Mouse (Mus musculus) heart, adult 2 months (tissue): ENCODE measurements around the gene Smarca4.

Experiments used
- CTCF ChIP-seq: fragments of 200-600 bp; IDR thresholded peaks from 2 replicates; pipeline ENCODE4 v1.8.1; 2022; ENCODE audit warnings: antibody characterized with exemption, mild to moderate bottlenecking, moderate library complexity
- POLR2A ChIP-seq: fragments of 200-500 bp; IDR thresholded peaks from 2 replicates; pipeline ENCODE4 v1.6.1; 2011; ENCODE audit warnings: mild to moderate bottlenecking, low read depth, low read length, control low read depth; ENCODE audit not compliant: insufficient read depth

DNA sequence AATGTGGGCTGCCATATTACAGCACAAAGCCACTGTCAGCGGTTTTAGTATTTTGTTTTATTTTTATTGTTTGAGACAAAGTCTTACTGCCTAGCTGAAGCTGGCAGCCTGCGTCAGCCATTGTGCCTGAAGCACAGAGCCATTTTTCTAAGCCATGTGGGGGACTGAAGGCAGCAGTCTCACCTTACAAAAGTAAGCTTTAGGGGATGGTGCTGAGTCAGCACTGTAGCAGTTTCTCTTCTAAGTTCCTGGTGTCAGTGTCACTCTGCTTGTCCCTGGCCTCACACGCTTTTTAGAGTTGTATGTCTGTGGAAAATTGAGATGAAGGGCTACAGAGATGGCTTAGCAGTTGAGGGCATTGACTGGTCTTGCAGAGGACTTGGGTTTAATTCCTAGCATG is 30.4 kb downstream of the Smarca4 start:
- TF ChIP-seq CTCF (no peak), POLR2A (no peak)
